Mouse (Mus musculus): ENCODE data around the gene Synpo2. TPM values are rescaled to one million over a fixed set of nuclear protein-coding genes. Genes with fewer than 3 reads are reported as not detected.
A peak's percentile ranks its signal among the peaks of the same experiment; 100 is the strongest.

Synpo2 gene
- total RNA-seq (2021), result 1 to 10 TPM; 3.8 TPM

DNA sequence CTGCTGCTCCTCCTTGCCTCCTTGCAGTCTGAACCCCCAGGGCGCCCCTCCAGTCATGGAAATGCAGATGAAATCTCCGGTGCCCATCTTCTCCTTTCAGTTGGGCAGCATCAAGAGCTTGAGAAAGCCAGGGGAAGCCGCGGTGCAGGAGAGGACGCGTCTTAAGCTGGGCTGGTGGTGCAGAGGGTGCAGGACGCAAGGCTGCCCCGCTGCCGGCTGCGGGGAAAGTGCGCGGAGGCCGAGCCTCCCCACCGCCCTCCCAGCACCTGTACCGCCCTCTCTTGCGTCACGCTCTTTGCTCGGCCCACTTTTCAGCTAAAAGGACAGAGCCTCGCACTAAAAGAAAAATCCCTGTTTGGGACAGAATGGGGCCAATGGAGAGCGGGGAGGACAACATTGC, at the start of gene Synpo2:
Synpo2 (minus strand) TSS at position 229 of the 400 bp plus-strand sequence.
- DNase-seq, result peak; percentile 35 to 54

DNA sequence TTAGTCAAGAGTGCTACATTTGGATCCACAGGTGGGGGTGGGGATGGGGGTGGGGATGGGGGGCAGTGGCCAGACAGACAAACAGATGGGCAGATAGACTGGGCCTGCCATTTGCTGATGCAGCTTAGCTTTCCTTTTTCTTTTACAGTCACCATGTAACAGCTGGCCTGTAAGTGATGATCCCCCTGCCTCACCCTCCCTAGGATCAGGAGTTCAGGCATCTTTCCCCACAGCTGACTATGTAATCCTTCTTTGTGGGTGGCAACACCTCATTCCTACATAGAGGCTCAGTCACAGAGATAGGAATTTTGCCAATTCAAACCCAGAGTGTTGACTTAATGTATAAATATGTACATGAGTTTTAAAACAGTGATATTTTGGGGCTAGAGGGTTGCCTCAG, 49.7 kb upstream of the Synpo2 start:
- no peak for DNase-seq

GRCm38 (mm10) chr3:123284284-123284683, 48.3 kb upstream of the Synpo2 start:
- DNase-seq, result no peak

DNA sequence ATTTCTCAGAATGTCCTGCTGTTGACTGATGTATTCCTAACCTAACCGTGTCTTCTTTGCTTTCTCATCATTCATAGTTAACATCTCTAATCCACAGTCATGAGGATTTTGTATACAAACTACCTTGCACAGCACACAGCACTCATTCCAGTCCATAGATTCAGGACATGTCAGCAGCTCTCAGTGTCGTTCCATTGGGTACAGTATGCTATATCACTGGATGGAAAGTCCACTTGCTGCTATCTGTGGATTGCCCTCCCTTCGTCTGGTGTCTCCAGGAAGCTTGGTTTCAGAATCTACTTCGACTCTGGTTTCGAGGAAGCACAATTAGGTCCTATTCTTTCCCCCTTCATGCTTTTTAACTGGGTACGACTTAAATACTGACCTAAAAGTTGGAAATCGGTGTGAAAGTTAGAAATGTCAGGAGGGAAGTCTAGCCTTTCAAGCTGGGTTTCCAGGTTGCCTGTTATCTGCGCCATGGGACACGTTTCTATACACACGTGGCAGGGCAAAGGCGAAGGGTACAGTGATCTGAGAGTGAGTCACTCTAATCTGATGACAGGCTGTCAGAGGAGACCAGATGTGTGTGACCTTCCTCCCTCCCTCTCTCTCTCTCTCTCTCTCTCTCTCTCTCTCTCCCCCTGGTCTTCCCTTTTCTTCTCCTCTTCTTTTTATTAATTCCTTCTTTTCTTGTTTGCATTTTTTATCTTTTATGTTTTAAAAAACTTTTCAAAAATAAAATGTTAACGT, 47.1 kb upstream of the Synpo2 start:
- DNase-seq, result no peak

GRCm38 (mm10) chr3:123267741-123268201, 31.8 kb upstream of the Synpo2 start:
- DNase-seq, result peak; percentile 55 to 56

DNA sequence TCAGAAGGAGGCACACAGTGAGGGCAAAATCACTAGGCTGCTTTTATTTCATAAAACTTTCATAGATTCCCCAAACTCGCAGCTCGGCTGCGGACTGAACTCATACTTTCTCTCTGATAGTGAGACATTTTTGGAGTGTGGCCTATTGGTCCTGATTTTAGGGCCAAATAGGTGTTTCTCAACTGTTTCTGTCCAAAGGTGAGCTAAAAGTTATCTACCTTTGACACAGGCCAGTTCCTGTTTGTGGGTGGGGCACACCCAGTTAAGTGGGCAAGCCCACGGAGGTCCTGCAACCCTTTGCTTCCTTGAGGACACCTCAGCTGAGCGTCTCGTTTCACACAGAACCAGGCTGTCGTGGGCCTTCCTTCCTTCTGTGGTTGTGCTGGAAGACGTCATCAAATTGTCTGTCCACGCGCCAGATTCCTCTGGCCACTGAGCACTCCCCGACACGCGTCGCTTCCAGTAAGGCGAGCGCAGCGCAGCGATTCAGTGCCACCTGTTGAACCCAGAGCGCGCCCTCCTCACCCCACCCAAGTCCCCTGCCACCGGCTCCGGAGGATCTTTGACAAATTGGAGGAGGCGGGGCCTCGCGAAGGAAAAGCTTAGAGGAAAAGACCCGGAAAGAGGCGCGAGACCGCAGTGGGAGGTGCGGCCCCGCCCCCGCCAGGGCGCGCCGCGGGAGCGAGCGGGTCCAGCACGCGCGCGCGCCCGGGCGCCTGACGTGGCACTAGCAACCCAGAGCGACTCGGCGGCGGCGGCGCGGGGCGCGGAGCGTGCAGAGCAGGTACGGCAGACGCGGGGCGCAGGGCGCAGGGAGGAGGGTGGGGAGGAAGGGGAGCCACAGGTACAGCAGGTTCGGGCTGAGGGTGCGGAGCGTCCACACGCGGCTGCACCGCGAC, 31.1 kb upstream of the Synpo2 start, which contains the start of gene Sec24d:
Sec24d (plus strand) TSS at position 703 of the 899 bp plus-strand sequence.
- DNase-seq, result peak; percentile 76 to 79

DNA sequence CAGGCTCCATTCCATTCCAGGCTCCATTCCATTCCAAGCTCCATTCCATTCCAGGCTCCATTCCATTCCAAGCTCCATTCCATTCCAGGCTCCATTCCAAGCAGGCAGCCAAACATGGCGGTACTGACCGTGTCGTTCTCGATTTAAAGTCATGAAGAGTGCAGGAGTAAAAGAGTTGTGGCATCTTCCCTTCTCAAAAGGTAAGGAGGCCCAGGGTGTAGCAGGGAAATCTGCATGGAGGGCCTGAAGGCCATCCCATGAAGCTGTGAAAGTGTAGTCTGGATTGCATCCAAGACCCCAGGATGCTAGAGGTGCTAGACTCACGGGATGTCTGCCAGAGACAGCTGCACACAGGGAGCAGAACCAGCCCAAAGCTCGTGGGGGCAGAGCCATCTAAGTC, 28.8 kb upstream of the Synpo2 start:
- DNase-seq, result peak; percentile 11 to 18

DNA sequence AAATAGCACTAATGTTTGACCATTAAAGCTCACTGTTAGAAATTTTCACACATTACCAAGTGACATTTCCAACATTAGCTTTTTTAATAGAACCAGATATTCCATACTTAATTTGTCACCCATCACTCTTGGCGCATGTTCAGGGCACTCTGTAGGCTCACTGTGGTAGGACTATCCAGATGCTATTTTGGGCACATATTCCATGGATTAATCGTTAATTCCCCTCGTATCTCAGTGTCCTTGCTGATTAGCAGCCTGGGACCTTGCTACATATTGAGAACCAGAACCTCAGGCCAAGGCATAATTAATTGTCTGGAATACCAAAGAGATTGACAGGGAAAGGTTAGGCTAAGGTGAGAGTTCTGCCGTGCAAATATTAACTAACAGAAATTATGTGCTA, 22.8 kb upstream of the Synpo2 start:
- DNase-seq, result no peak

GRCm38 (mm10) chr3:123256181-123257101, 20.5 kb upstream of the Synpo2 start:
- no peak for DNase-seq

DNA sequence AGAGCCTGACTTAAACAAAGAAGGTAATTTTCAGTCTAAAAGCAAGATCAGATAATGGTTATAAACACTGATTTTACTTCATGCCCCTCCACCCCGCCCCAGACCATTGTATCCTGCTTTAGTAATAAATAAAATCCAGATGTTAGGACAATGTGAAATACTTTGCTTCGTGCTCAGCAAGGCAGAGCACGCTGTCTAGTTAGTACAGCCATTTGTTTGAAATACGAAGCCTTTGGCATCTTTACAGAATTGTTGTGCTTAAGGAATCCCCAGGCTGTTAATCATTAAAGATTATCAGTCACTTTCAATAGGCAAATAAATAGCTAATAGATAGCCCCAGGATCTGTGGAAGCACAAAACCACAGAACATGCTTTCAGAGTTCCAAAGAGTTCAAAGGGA, 9.7 kb upstream of the Synpo2 start:
- DNase-seq, result no peak

- no peak for DNase-seq
Measured at GRCm38 (mm10) chr3:123244376-123244775, 8.4 kb upstream of the Synpo2 start.

- no peak for DNase-seq
Measured at GRCm38 (mm10) chr3:123237446-123237845, 1.5 kb upstream of the Synpo2 start.

- DNase-seq, result no peak
Measured at GRCm38 (mm10) chr3:123237039-123237438, 1.1 kb upstream of the Synpo2 start.

- no peak for DNase-seq
Measured at GRCm38 (mm10) chr3:123235495-123235894, 454 bp downstream of the Synpo2 start.

GRCm38 (mm10) chr3:123234191-123234836, 1.6 kb downstream of the Synpo2 start:
- DNase-seq, result peak; percentile 15 to 36

- DNase-seq, result no peak
Measured at GRCm38 (mm10) chr3:123231639-123232038, 4.3 kb downstream of the Synpo2 start.

DNA sequence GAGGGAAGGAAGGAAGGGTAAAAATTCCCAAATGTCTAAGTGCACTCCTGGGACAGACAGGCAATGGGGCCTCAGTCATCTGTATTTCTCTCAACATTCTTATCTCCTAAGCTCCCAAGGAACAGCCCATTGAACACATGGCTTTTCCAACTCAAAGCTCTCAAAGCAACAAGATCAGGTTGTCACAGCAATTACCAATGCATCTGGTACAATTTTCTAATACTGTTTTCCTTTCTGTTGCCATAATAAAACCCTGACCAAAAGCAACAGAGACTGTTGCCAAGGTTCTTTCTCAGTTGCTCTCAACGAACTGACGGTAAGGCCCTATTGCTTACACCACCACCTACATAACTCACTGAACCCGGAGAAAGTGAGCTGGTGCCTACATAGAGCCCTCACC, 8.7 kb downstream of the Synpo2 start:
- no peak for DNase-seq

GRCm38 (mm10) chr3:123218646-123219045, 17.3 kb downstream of the Synpo2 start:
- DNase-seq, result no peak

DNA sequence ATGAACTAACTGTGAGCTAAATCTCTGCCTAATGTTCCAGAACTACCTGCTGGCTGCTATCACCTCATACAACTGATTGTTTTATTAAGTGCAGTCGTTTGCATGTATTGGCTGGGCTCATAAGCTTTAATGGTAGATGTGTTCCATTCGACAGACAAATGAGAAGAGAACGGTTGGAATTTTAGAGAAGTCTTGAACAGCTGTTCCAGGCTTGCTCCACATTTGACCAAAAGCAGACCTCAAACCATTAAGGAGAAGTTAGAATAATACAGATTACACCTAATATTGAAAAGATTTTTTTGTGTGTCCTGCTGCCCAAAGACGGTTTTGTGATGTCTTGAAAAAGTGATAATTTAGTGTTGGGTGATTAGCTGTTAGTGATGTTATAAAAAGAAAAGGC, 27.1 kb downstream of the Synpo2 start:
- DNase-seq, result no peak

- no peak for DNase-seq
Measured at GRCm38 (mm10) chr3:123207386-123207785, 28.6 kb downstream of the Synpo2 start.

GRCm38 (mm10) chr3:123205485-123205884, 30.5 kb downstream of the Synpo2 start:
- DNase-seq, result no peak

DNA sequence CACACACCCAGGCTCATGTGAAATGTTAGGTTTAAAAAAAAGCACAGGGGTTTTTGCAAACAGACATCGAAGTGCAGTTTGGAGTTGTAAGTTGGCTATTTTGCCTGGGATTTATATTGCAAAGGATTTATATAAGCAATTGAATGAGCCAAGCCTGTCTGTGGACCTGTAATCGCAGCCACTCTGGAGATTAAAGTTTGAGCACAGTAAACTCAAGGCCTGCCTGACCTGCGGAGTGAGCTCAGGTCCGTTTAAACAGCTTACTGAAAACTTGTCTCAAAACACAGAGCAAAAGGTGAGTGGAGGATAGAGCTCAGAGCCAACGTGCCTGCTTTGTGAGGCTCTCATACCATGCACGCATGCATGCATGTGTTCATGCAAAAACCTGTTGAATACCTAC, 30.9 kb downstream of the Synpo2 start:
- DNase-seq, result no peak
